Mouse (Mus musculus): ENCODE results near the gene Bri3bp.

Bri3bp gene

DNA sequence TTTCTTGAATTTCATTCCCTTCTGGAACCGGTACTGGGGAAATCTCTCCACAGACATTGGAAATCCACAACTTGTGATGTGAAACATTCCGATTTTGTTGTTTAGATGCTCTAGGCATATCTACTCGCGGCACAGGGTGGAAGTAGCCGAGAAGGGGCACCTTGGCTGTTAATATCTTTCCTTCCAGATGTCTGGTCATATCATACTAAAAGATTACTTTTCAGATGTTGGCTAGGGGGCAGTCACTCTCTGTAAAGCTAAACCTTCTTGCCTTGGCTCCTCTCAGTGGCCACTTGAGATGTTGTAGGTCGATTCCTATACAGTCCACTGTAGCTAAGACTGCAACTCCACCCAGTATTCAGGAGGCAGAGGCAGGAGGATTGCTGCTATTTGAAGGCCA, 14.7 kb downstream of the Bri3bp start:
- DNase-seq (ENCODE audit: low spot score): no peak

DNA sequence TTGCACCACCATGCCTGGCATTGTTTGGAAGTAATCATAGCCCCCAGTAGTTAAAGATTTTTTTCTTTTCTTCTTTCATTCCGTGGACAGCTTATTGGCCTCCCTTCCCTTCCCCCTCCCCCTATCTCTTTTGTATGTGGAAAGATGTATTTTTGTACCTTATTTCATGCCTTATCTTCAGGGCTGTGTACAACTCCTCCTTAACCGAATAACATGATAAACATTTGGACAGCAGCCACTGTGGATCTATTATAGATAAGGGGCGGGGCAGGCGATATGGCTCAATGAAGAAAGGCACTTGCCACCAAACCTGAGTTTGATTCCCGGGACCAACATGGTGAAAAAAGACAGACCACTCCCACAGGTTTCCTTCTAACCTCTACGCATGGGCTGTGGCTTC, 16.2 kb downstream of the Bri3bp start:
- DNase-seq (ENCODE audit: low spot score): no peak

DNA sequence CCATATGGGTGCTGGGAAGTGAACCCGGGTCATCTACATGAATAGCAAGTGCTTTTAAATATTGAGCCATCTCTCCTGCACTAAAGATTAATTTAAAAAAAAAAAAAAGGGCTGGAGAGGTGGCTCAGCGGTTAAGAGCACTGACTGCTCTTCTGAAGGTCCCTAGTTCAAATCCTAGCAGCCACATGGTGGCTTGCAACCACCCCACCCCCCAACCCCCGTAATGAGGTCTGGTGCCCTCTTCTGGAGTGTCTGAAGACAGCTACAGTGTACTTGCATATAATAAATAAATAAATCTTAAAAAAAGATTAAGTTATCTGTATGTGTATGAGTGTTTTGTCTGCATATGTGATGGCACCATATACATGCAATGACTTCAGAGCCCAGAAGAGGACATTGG, 19.2 kb downstream of the Bri3bp start:
- no peak for DNase-seq (ENCODE audit: low spot score)

DNA sequence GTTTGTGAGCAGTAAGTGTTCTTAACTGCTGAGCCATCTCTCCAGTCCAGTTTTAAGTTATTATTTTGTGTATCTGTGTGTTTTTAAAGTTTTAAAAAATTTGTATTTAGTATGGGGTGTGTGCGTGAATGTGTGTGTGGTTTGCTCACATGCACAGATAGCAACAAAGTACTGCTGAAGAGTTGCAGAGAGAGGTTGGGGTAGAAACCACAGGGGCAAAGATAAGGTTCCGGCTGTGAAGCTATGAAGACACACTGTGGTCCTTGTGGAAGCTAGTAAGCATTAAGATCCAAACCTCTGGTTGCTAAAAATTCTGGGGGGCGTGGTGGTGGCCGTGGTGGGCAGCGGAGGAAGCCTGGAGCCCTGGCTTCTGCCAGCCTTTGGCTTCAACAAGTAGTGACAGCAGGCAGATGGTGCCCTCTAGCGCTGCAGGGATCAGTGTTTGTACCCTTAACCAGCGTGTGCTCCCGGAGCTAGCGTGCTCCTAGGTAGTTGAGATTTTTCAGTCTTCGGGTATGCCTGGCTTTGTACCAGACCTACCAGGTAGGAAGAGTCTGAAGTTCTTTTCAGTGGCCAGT, 20.6 kb downstream of the Bri3bp start:
- peak; percentile 25 for DNase-seq (ENCODE audit: low spot score)

DNA sequence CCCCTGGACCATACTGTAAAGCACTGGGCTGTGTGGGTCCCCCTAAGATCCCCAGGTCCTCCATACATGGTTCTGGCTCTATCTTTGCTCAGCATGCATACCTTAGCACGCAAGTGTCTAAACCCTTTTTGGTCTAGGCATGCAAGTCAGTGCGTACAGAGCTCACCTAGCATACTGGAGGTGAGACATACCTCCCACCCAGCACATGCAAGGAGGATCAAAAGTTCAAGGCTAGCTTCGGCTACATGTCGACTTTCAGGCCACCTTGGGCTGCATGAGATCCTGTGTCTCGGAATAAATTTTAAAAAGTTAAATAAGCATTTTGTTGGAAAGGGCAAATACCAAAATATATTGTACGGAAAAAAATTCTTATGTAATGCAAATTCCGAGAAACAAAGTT, 23.8 kb downstream of the Bri3bp start:
- DNase-seq (ENCODE audit: low spot score): no peak

DNA sequence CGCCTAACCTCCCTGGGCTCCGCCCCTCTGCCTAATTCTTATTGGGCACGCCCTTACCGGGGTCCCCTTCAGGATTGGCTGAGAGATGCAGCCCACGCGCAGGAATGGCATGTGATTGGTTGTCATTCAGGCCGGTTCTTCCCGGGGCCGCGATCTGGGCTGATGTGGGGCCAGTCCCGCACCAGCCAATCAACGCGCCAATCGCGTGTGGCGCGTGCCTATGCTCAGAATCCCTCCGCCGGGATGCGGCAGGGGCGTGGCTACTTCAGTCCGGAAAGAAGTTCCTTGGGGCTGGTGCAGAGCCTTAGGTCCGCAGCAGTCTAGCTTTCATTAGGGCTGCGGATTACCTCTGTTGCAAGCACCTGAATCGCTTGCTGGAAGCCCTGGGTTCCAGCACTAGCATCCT, 24.3 kb downstream of the Bri3bp start:
- DNase-seq (ENCODE audit: low spot score): peak; percentile 83

DNA sequence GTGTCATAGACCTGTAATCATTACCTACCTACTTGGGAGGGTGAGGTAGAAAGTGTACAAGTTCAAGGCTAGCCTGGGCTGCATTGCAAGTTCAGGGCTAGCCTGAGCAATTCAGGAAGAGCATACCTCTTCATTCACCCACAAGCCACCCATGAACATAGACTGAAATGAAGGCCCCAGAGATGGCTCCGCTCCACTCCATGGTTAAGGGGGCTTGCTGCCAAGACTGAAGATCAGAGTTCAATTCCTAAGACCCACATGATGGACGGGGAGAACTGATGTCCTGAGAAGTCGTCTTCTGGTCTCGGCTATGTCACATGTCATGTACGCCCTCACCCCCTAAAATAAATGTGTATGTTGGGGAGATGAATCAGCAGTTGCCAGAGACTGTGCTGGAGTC, 25.1 kb downstream of the Bri3bp start:
- DNase-seq (ENCODE audit: low spot score): no peak

DNA sequence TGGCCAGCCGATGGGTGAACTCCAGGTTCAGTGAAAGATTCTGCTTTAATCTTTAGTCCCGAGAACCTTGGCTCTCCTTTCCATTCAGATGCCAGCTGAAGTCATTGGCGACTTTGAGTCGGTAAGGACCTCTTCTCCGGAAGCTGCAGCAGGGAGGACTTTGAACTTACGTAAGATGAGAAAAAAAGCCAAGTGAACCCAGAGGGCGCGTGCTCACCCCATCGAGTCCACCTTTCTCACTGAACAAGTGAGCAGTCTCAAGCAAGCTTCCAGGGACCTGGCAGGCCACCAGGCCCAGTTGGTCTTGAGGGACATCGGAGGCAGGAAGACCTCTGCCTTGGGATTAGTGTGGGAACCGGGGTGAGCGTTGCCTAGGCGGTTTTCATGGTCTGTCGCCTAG, 25.9 kb downstream of the Bri3bp start:
- DNase-seq (ENCODE audit: low spot score): no peak

DNA sequence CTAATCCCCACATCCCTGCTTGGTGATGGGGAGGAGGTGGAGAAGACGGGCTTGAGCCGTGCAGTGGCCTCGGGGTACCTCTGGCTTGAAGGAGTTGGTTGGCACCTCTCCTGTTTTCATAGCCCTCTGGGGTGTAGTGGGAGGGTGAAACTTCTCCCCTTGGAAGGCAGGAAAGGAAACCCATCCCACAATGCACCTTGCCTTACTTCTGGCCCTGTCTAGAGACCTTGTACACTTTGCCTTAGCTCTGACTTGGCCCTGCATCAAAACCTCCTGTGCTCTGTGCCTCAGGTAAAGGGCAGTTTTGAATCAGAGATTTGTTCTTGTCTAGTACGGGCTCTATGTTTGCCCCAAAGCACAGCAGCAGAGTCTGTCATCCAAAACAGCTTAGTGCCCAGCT, 29.3 kb downstream of the Bri3bp start:
- no peak for DNase-seq (ENCODE audit: low spot score)

DNA sequence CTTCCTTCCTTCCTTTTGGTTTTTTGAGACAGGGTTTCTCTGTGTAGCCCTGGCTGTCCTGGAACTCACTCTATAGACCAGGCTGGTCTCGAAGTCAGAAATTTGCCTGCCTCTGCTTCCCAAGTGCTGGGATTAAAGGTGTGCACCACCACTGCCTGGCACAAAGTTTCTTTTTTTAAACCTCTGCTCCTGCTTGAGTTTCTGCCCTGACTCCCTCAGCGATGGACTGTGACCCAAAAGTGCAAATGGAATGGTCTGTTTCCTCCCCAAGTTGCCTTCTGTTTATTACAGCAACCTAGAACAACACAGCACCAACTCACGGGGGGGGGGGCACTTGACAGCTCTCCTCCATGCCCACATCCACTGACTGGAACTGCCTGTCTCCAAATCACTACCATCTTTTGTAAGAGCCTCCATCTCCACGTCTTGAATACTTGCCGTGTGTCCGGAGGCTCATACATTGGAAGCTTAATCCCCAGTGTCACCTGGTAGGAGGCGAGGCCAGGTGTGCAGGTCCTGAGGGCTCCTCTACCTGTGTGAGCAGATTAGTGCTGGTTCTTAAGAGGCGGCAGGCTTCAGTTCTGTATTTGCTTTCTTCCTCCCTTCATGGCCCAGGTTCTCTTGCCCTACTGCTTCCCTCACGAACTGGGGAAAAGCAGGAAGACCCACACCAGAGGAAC, 31.6 kb downstream of the Bri3bp start:
- no peak for DNase-seq (ENCODE audit: low spot score)

DNA sequence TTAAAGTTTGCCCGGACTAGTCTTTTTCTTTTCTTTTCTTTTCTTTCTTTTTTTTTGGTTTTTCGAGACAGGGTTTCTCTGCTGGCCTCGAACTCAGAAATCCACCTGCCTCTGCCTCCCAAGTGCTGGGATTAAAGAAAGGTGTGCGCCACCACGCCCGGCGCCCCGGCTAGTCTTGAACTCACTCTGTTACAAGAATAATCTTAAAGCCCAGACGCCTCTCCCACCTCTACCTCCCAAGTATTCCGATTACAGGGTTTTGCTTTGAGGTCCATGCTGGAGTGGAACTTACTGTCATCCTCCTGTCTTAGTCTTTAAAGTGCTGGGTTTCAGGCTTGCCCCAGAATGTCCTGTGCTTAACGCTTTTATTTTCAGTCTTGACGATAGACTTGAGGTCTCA, 33.7 kb downstream of the Bri3bp start:
- DNase-seq (ENCODE audit: low spot score): no peak

DNA sequence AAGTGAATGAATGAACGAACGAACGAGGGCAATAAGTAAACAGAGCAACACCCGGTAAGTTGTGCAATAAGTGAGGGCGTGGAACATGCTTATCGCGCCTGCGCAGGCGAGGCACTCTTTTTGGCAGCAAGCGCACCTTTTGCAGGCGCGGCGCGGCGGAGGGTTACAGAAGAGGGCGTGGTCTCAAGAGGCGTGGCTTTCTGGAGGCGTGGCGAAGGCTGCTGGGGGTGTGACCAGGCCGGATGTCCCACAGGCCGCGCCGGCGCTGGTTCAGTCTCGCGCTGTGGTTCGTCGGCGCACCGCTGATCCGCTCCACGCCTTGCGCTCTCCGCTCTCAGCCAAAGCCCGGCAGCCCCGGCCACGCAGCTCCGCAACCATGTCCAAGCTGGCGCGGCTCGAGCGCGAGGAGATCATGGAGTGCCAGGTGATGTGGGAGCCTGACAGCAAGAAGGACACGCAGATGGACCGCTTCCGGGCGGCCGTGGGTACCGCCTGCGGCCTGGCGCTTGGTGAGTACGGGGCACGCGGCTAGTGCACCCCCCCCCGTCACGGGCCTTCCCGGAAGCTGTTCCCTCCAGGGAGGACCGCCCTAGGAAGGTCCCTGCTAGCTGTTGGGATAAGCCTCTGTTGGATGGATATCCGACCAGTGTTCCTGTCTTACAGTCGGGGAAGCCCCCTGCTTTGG, 34.4 kb downstream of the Bri3bp start, which contains the start of gene Aacs:
Aacs (plus strand) TSS at position 214 of the 685 bp plus-strand sequence.
- peak; percentile 99 for DNase-seq (ENCODE audit: low spot score)

DNA sequence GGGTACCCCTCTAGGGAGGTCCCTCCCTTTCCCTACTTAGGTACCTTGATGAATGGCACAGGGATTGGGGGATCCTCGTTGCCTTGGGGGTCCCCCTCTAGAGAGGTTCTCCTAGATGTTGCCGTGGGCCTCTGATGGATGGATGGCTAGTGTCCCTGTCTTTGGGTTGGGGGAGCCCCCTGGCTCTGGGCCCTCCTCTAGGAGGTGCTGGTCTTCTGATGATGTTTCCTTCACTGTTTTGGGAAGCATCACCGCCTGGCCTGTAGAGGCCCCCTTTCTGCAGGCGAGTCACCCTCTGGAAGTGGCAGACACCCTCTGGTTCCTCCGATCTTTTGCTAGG, 34.9 kb downstream of the Bri3bp start:
- no peak for DNase-seq (ENCODE audit: low spot score)

DNA sequence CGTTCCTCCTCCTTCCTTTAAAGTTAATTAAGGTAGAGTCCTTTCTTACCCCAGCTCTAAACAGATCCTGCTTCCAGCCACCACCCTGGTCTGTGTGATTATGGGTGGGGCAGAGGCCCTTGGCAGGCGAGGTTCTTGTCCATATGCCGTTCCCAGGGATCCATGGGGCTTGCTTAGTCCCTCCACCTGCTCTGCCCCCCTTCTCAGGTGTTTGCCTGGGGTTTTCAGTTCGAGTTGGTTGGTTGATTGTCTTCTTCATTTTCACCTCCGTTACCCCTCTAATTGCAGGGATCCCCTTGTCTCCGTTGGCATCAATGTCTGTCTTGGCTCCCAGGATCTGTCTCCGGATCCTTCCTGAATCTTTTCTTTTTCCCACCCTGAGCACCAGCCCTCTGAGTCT, 35.4 kb downstream of the Bri3bp start:
- no peak for DNase-seq (ENCODE audit: low spot score)

DNA sequence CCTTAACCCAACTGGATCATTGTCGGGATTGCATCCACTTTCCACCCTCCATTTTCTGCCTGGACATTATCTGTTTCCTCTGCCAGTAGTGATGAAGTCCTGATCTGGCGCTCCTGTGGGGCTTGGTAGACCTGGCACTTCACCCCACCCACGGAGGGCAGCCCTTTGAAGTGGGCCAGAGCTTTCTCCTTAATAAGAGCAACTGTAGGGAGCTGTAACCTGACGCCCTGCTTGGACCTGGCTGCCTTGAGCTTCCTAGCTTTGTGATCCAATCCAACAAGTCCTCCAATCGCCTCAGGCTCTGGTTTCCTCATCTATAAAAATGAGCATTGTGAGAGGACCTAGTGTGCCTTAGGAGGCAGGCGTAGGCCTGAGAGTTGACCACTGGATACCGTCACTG, 36.2 kb downstream of the Bri3bp start:
- DNase-seq (ENCODE audit: low spot score): no peak

DNA sequence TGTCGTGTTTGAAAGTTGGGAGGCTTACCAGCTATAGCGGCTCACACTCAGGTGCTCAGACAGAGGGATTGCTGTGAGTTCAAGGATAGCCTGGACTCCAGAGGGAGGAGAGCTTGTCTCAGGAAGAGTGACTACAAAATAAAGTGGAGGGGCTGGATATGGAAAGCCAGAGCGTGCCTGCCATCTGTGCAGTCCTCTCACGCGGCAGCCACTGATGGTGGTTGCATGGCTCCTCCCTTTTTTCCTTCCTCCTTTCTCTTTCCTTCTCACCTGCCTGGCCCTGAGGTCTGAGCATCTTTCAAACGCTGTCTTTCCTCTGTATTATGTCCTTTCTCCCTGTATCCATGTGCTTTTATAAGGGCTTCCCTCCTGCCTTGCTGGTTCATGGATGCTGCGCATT, 36.7 kb downstream of the Bri3bp start:
- DNase-seq (ENCODE audit: low spot score): no peak

DNA sequence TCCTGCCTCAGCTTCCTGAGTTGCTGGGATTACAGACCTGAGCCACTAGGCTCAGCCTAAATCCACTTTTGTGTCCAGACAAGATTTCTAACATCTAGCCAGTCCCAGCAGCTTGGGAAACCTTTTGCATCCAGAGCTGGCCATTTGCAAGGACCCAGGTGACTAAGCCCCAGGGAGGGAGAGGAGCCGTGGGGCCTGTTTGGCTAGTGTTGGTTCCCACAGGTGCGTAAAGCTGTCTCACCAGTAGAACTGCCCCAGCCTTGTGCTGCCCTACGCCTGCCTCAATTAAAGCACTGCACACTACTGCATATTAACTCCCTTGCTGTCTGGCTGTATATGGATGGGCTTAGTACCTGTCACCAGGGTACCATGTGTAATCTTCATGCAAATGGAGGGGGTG, 38.0 kb downstream of the Bri3bp start:
- no peak for DNase-seq (ENCODE audit: low spot score)

DNA sequence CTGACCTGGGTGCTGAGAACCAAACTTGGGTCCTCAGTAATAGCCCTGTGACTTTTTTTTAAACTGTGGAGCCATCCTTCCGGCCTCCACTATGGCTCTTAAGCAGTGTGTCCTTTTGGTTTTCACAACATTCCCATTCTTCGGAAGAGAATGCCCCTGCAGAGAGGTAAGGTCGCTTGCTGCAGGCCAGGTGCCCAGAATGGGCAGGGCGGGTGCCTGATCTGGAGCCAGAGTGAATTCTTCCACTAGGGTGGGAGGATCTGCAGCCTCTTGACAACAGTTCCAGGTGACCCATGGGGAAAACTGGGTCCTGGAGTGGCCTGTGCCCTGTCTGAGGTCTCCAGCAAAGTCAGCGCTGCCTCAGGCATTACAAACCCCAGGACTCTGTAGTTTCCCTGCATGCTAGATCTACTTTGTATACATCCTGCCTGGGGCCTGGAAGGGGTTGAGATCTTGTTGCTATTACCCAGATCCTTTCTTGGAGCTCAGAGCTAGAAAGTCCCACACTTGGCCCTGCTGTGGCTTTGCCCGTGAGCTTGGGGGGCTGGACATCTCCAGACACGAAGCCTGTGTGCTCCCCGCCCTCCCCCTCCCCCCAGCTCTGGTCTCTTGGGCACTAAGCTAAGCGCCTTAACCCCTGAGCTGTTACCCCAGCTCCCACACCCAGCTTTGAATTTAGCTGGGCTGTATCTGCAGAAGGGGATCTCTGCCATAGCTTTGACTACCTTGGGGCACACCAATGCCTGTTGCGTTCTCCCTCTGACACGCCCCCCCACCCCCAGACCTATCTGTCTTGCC, 39.3 kb downstream of the Bri3bp start:
- no peak for DNase-seq (ENCODE audit: low spot score)

DNA sequence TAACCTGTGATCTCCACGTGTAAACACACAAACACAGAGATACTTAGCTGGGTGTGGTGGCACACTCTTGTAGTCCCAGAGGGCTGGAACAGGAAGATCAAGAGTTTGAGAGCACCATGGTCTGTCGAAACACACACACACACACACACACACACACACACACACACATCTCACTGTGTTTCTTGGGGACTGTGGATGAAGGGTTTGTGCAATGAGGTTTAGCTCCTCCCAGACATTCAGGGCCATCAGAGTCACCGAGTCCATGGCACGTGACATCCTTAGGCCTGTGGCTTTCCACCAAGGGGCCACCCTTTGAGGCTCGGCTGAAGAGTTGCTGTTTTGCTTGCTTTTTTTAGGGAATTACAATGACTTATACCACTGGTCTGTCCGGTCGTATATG, 41.1 kb downstream of the Bri3bp start:
- DNase-seq (ENCODE audit: low spot score): no peak

DNA sequence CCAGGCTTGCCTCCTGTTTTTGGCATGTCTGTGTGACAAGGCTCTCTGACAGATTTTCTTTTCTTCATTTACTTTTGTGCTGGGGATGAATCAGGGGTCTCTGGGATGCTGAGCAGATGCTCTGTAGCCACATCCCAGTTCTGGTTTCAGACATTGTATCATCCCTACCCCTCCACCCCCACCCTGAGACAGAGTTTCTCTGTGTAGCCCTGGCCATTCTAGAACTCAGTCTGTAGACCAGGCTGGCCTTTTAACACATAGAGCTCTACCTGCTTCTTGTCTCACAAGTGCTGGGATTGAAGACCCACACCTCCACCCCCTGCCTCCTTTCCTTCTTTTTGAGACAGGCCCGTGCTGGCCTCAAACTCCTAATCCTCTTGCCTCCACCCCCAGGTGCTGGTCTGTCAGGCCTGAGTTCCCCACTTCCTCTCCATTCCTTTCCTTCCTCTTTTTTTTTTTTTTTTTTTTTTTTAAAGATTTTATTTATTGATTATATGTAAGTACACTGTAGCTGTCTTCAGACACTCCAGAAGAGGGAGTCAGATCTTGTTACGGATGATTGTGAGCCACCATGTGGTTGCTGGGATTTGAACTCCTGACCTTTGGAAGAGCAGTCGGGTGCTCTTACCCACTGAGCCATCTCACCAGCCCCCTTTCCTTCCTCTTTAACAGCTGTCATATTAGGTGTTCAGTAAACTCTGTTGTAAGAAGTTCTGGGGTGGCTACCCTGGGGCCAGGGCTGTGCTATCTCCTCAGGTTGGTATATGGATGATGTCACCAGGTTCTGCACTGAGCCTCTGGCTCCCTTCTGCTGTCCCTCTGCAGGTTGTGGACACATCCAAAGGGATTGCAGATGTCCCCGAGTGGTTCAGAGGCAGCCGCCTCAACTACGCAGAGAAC, 42.6 kb downstream of the Bri3bp start:
- DNase-seq (ENCODE audit: low spot score): no peak

DNA sequence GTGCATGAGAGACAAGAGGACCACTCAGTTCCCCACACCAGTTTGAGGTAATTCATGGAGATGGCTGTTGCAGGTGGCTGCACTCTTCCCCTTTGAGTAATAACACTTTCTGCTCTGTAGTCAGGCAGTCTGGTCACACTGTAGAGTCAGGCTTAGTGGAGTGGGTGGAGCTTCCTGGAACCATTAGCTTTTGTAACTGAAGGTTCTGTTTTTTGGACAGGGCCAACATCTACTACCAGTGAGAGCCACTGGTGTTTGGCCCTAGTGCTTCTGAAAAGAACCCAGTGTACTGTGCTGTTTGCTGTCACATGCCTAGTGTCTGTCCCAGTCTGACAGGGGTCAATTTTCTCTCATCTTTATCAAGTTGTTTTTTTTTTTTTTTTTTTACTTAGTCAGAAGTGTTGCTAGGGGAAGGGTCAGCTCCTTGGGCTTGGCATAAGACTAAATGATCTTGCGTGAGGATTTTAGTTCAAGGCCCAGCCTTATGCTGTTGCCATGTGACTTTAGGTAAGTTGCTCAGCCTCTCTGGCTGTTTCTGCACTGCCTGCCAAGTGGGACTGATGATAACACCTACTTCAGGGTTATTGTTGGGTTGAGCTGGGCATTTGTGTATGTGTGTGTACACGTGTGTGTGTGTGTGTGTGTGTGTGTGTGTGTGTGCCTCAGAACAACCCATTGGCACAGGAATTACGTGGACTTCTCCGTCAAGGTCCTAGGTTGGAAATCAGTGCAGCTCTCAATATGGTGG, 43.8 kb downstream of the Bri3bp start:
- no peak for DNase-seq (ENCODE audit: low spot score)

Data from ovary, postnatal 14 days (tissue).